Mouse (Mus musculus): ENCODE data around the gene Macf1.

DNA sequence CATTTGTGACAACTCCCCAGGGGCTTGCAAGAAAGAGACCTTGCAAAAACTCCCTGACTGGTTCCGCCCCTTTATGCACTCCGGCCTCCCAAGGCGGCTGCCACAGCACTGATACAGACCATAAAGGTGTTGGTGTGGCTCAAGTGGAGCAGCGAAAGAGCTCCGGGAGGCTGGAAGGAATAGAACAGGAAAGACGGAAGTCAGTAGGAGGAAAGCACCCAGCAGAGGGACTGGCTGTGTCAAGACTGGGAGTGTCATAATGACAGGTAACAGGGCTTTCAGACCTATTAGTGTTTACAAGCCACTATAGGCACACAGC, 340.7 kb downstream of the Macf1 start:
- TF ChIP-seq POLR2A (IDR thresholded peaks at IDR 0.05; ENCODE audit: low read depth, low read length) = peak; percentile 20; the same call in 1 of the 2 replicates
- TF ChIP-seq CTCF (IDR thresholded peaks at IDR 0.05; ENCODE audit: extremely low read depth, insufficient read length, insufficient replicate concordance, low read depth, low read length) = no peak
